Mouse (Mus musculus): ENCODE measurements around the gene Gng12. TPM values are rescaled to one million over a fixed set of nuclear protein-coding genes. Genes with fewer than 3 reads are reported as not detected.

Gng12 gene
- polyA plus RNA-seq, 1 experiment from 2014 or later = 50.4 TPM

DNA sequence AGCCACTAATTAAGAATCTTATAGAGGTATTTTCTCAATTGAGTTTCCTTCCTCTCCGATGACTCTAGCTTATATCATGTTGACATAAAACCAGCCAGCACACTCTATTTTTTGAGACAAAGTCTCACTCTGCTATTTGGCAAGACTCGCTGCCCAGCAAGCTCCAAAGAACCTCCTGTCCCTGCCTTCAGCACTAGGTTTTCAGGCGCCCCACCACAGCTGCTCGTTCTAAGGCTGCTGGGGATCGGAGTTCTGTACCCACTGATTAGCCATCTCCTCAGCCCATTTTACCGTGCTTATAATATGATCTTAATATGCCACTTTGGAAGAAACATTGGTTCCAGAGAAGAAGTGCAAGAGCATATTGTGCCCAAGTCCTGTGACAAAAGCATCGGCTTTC, 26.3 kb downstream of the Gng12 start:
- no peaks in the 10 kb centered on the region for H3K27me3 ChIP-seq
- H3K36me3 ChIP-seq = no peaks in the 10 kb centered on the region
- H3K9me3 ChIP-seq = no peaks in the 10 kb centered on the region
- no peak overlapping the region for H3K9ac ChIP-seq
- H3K4me1 ChIP-seq (replicated peaks) = no peaks in the 10 kb centered on the region
- no peak overlapping the region for H3K27ac ChIP-seq (replicated peaks)
- 96% methylated on average over 7 of the region's 7 CpGs for WGBS
- no peak overlapping the region for H3K4me3 ChIP-seq
- H3K4me2 ChIP-seq = no peak overlapping the region
- ATAC-seq (ENCODE audit: low read depth) = no peak

DNA sequence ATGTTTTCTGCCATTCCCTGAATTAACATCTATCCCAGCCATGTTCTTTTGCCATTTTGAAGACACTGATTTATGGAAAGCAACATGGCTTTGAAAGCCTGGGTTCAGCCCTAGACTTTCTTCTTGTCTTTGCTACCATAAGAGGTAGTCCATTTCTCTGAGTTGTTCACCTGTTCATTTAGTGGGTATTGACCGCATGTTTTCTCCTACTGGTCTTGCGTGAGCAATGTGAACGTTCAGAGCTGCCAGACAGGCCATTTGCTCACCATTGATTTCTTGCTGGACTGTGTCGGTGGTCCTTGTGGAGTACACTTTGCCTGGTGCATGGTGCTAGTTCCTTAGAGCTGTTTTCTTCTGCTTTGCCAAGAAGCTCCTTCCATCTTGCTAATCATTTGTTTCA, 27.7 kb downstream of the Gng12 start:
- Histone ChIP-seq H3K36me3 (no peaks in the 10 kb centered on the region), H3K9me3 (no peaks in the 10 kb centered on the region), H3K9ac (no peak overlapping the region), H3K4me2 (no peak overlapping the region), H3K27ac (replicated peaks) (no peak overlapping the region), H3K4me1 (replicated peaks) (no peaks in the 10 kb centered on the region; the same call in 1 of the 2 replicates), H3K27me3 (no peaks in the 10 kb centered on the region), H3K4me3 (no peak overlapping the region)
- 89% methylated on average over 4 of the region's 4 CpGs for WGBS
- ATAC-seq (ENCODE audit: low read depth) = no peak

DNA sequence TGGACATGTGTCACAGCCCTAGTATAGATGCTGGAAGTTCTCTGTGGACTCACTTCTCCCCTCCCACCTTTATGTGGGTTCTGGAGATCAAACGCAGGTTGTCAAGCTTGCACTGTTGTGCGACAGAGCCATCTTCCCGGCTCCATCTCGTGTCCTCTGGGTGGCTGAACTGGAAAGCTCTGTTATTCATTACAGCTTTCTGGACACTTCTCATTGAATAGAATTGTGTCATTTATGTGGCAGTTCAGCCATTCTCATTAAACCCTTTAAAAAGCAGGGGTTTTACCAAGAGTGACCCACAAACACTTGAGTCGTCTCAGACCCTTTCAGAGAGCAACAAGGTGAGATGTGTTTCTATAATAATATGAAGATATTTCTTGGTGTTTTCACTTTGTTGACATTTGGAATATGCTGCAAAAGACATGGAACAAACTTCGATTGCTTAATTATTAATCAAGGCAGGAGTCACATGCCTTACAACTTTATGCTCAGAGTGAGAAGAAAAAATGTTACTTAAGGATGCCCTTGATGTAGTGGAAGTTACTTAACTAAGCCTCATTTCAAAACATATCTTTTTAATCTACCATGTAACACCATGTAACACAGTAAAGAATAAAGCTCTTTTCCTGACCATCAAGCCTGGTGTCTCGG, 28.2 kb downstream of the Gng12 start:
- Histone ChIP-seq H3K4me2 (no peak overlapping the region), H3K9ac (no peak overlapping the region), H3K27me3 (no peaks in the 10 kb centered on the region), H3K4me1 (replicated peaks) (no peaks in the 10 kb centered on the region; the same call in 1 of the 2 replicates), H3K36me3 (no peaks in the 10 kb centered on the region), H3K9me3 (no peaks in the 10 kb centered on the region), H3K4me3 (no peak overlapping the region), H3K27ac (replicated peaks) (no peak overlapping the region)
- 84% methylated on average over 7 of the region's 7 CpGs for WGBS
- no peak for ATAC-seq (ENCODE audit: low read depth)

DNA sequence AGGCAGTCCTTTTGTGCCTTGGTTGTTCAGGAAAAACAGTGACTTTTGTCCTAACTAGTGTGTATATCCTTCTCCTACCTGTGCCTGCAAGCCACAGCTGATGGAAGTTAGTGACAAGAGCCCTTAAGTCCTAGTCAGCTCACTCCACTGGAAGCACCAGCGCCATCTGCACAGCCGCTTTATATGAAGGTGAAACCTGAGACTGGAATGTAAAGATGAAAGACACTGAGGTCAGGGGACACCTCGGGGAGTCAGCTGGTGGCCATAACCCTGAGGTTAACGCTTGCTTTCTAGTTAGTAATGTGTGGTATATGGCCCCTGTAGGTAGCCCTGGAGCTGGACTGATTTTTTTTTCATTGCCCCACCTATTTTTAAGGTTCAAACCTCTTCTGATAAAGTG, 30.1 kb downstream of the Gng12 start:
- no peak overlapping the region for H3K9ac ChIP-seq
- no peak overlapping the region for H3K4me3 ChIP-seq
- no peak for ATAC-seq (ENCODE audit: low read depth)
- no peak overlapping the region for H3K4me2 ChIP-seq
- no peaks in the 10 kb centered on the region for H3K36me3 ChIP-seq
- H3K4me1 ChIP-seq (replicated peaks) = no peaks in the 10 kb centered on the region; the same call in 1 of the 2 replicates
- H3K27me3 ChIP-seq = no peaks in the 10 kb centered on the region
- no peak overlapping the region for H3K27ac ChIP-seq (replicated peaks)
- H3K9me3 ChIP-seq = no peaks in the 10 kb centered on the region
- WGBS = 25% methylated on average over 4 of the region's 4 CpGs

DNA sequence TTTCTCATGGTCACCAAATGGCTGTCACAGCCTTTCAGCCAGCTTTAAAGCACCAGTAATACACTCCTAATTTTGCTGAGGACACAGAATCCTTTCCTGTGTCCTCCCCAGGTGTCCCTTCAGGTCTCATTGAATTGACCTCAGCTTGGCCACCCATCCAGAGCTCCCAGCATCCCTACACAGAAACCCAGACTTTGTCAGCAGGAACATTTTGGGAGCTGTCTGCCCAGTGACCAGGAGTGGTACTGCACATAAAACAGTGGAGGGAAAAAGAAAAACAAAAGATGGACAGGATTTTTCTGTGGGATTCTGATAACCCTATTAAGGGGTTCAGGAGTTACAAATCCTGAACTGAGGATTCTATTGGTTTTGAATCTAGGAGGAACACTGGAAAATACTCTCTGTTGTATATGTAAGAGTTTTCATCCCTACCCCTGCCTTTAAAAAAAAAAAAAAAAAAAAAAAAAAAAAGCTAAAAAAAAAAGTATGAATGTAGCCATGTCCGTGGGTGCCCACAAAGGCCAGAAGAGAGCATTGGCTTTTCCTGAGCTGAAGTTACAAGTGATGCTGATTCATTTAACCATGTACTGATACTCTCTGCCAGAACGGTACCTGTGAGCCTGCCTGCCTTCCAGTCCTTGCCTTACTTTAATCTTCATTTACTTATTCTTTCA, 32.9 kb downstream of the Gng12 start:
- H3K4me3 ChIP-seq = no peak overlapping the region
- H3K4me1 ChIP-seq (replicated peaks) = peaks cover 6% of the 10 kb centered on the region; the same call in 1 of the 2 replicates
- no peaks in the 10 kb centered on the region for H3K36me3 ChIP-seq
- no peak overlapping the region for H3K9ac ChIP-seq
- no peaks in the 10 kb centered on the region for H3K27me3 ChIP-seq
- WGBS = 77% methylated on average over 2 of the region's 2 CpGs
- no peak for ATAC-seq (ENCODE audit: low read depth)
- no peak overlapping the region for H3K27ac ChIP-seq (replicated peaks)
- no peak overlapping the region for H3K4me2 ChIP-seq
- H3K9me3 ChIP-seq = no peaks in the 10 kb centered on the region

DNA sequence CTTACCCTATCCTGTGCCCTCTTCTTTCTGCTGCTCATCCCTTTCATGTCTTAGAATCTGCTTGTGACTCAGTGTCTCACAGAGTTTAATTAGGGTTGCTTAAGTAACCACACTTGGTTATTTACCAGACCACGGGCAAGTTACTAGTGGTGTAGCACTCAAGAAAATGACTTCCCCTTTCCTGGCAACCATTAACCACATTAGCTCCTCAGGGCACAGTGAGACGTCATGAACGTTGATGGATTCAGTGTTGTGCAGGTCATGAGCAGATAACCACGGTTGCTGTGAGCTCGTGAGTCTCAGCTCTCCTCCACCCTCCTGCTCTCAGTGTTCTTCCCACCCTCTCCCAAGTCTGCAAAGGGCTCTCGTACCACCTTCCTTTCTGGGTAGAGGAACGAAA, 33.5 kb downstream of the Gng12 start:
- no peaks in the 10 kb centered on the region for H3K9me3 ChIP-seq
- H3K4me3 ChIP-seq = no peak overlapping the region
- no peaks in the 10 kb centered on the region for H3K27me3 ChIP-seq
- no peaks in the 10 kb centered on the region for H3K36me3 ChIP-seq
- 45% methylated on average over 7 of the region's 7 CpGs for WGBS
- H3K4me1 ChIP-seq (replicated peaks) = peaks cover 6% of the 10 kb centered on the region; the same call in 1 of the 2 replicates
- ATAC-seq (ENCODE audit: low read depth) = no peak
- H3K27ac ChIP-seq (replicated peaks) = no peak overlapping the region
- no peak overlapping the region for H3K9ac ChIP-seq
- H3K4me2 ChIP-seq = no peak overlapping the region

DNA sequence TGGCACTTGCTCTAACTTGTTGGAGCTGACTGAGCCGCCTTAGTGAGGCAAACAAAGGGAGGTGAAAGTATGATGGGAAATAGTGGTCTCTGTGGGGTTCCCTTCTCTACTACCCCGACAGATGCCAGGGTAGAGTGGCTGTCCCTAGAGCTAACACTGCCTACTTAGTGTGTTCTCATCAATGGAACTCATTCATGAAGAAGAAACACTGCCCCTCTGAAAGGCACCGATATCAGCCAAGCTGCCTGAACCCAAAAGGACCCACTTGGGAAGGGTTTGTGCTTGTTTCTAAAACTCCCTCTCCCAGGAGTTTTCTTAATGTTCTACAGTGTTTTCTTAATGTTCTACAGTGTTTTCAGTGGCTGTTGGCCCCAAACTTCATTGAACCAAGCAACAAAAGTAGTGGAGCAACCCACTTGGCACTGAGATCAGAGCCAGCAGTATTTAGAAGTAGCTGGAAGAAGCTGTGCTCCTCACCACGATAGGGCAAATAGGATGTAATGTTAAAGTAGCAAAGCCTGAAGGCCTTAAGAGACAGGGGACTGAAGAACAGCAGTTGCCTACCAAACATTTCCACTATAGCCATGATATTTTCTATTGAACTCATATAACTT, 36.1 kb downstream of the Gng12 start:
- Histone ChIP-seq H3K4me1 (replicated peaks) (peaks cover 6% of the 10 kb centered on the region; the same call in 1 of the 2 replicates), H3K27ac (replicated peaks) (no peak overlapping the region), H3K4me2 (no peak overlapping the region), H3K4me3 (no peak overlapping the region), H3K9me3 (no peaks in the 10 kb centered on the region), H3K27me3 (no peaks in the 10 kb centered on the region), H3K9ac (no peak overlapping the region), H3K36me3 (no peaks in the 10 kb centered on the region)
- no peak; the same call in 1 of the 2 replicates for ATAC-seq (ENCODE audit: low read depth)
- 62% methylated on average over 4 of the region's 4 CpGs for WGBS

DNA sequence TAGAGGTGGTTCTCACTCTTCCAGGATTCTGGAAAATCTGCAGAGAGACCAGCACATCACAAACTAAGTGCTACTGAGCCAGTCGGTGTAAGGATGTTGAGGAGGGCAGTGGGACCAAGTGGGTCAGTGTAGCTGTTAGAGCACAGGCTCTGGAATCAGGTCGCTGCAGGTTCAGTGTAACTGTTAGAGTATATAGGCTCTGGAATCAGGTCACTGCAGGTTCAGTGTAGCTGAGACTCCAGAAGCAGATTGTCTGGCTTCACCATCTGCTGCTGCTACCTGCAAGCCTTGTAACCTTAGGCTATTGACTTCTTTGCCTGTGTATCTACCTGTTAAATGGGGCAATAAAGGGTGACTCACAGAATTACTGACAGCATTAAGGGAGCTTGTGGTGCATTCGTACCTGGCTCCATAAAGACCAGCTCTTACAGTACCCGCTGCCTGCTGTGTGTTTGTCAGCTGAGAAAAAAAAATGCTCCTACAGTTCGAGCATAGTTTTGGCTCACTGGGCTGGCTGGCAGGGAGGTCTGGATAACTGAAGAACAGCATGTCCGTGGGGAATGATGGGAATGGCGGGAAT, 44.5 kb downstream of the Gng12 start:
- Histone ChIP-seq H3K9me3 (no peaks in the 10 kb centered on the region), H3K4me1 (replicated peaks) (peaks cover 9% of the 10 kb centered on the region), H3K4me3 (no peak overlapping the region), H3K27me3 (no peaks in the 10 kb centered on the region), H3K4me2 (no peak overlapping the region), H3K27ac (replicated peaks) (no peak overlapping the region), H3K36me3 (no peaks in the 10 kb centered on the region), H3K9ac (no peak overlapping the region)
- WGBS = 73% methylated on average over 7 of the region's 7 CpGs
- no peak for ATAC-seq (ENCODE audit: low read depth)

DNA sequence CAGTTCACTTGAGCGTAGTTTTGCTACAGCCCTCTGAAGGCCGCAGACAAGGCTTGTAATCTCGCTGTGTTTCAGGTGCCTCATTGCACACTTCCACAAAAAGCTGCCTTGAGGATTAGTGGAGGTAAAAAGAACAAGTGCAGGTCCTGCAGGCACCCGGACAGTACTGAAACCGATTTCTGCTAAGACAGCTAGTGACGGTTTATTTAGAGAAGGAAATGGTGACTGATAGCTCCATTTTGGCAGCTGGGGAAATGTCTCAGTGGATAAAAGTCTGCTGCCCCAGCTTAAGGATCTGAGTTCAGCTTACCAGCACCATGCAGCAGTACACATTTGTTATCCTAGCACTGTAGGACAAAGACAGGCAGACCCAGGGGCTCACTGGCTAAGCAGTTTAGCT, 45.6 kb downstream of the Gng12 start:
- Histone ChIP-seq H3K36me3 (no peaks in the 10 kb centered on the region), H3K27ac (replicated peaks) (no peak overlapping the region), H3K4me1 (replicated peaks) (peaks cover 9% of the 10 kb centered on the region), H3K9me3 (no peaks in the 10 kb centered on the region), H3K4me2 (no peak overlapping the region), H3K9ac (no peak overlapping the region), H3K4me3 (no peak overlapping the region), H3K27me3 (no peaks in the 10 kb centered on the region)
- 76% methylated on average over 6 of the region's 6 CpGs for WGBS
- no peak for ATAC-seq (ENCODE audit: low read depth)

DNA sequence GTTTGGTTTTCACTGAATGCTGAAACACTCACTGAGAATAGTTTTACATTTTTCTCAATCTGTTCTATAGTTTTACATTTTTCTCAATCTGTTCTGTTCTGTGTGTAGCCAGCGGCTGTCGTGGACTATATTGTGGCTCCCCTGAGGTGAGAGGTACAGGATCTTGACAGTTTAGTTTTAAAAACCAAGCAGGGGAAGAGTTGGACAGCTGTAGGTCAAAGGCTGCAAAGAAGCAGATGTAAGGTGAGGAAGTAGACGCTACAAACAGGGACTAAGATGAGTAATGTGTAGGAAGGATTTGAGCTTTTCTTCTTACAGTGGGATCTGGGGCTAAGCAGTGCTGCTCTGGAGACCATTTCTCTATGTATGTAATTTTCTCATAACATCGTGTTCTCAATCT, 46.6 kb downstream of the Gng12 start:
- ATAC-seq (ENCODE audit: low read depth) = no peak
- Histone ChIP-seq H3K27me3 (no peaks in the 10 kb centered on the region), H3K9ac (no peak overlapping the region), H3K36me3 (no peaks in the 10 kb centered on the region), H3K27ac (replicated peaks) (no peak overlapping the region), H3K4me2 (no peak overlapping the region), H3K9me3 (no peaks in the 10 kb centered on the region), H3K4me3 (no peak overlapping the region), H3K4me1 (replicated peaks) (peaks cover 9% of the 10 kb centered on the region)
- WGBS = 68% methylated on average over 4 of the region's 4 CpGs

DNA sequence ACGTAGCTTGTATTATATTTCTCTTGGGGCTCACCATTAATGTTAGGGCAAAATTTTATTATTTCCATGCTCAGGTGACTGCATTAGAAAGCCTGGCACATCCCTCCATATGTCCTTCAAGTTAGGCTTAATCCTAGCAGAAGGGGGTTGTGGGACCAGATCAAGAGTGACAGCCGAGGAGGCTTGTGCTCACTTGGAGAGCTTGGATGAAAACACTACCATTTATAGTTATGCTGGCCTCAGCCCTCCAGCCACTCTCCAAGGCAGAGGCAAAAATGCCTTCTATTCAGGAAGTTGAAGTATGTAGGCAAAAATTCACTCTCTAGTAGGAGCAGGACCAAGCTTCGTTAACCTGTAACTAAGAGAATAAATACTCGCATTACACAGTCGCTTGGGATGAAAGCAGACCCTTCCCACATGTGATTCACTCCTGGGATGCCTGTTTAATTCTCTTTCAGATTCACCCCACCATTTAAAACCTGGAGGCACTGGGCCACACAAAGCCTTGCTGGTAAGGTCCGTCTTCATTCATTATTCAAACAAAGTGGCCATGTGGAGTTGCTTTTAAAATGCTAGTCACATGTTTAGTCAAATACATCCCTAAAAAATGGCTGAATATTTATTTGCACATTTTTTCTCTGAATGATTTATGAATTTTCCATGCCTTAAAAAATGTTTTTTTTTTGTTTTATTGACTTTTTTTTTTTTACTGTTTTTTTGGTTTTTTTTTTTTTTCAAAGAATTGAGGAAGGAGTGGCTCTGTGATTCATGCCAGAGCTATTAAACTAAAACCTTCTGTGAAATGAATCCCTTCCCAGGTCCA, 47.4 kb downstream of the Gng12 start:
- no peaks in the 10 kb centered on the region for H3K36me3 ChIP-seq
- peaks cover 9% of the 10 kb centered on the region for H3K4me1 ChIP-seq (replicated peaks)
- H3K9me3 ChIP-seq = no peaks in the 10 kb centered on the region
- no peak overlapping the region for H3K4me3 ChIP-seq
- 0 out of 2 replicates have a peak overlapping the region, but pooled peaks have one; percentile 18 for H3K27ac ChIP-seq (replicated peaks)
- 21% methylated on average over 6 of the region's 6 CpGs for WGBS
- no peak for ATAC-seq (ENCODE audit: low read depth)
- H3K9ac ChIP-seq = no peak overlapping the region
- H3K4me2 ChIP-seq = no peak overlapping the region
- H3K27me3 ChIP-seq = no peaks in the 10 kb centered on the region

Data from neural tube, embryonic 13.5 days (tissue).